Mouse (Mus musculus) CD8-positive naive resting alpha-beta T cell, adult 2 months (primary cell): ENCODE measurements around the gene Tatdn3.

Source experiments
- DNase-seq, 2 experiments: peaks; one replicate each; pipeline ENCODE4 v3.0.0; 2022; ENCODE audit warnings: low read depth in 2 of 2, low spot score in 2 of 2

The Tatdn3 gene

DNA sequence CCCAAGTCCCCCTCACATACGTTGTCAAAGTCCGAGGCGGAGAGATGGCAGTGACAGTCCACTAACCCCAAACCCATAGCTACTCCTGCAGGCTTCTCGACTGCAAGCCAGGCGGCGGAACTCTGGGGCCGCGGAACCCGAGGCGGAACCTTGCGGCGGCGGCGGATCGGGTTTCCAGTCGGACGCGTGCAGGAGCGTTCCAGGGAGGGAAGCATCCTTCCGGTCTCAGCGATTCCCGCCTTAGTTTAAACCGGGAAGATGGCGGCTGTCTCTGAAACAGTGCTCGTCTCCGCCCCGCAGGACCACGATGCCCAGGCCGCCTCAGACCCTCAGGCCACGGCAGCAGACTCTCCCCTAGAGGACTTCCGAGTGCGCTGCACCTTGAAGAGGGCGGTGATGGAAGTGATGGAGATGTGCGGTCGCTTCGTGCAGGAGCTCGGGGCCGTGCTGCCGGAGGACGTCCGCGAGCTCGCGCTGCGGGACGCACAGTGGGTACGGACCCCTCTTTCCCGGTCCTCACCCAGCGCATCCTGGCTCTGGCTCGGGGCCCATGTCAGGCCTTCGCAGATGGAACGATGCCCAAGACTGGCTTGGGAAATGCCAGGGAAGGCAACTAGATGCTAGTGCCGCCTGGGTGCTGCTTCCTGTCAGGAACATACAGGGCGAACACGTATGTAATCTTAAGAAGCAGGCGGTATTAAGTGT is at the start of gene Tatdn3, which contains the start of gene Nsl1:
Gene Tatdn3 (minus strand): TSS at position 152 of the 705 bp plus-strand sequence.
Gene Nsl1 (plus strand): TSS at position 232 of the 705 bp plus-strand sequence.
- peak; percentile 89 to 92 for DNase-seq

GRCm38 (mm10) chr1:191111146-191111545 is 48.4 kb upstream of the Tatdn3 start:
- no peak for DNase-seq

DNA sequence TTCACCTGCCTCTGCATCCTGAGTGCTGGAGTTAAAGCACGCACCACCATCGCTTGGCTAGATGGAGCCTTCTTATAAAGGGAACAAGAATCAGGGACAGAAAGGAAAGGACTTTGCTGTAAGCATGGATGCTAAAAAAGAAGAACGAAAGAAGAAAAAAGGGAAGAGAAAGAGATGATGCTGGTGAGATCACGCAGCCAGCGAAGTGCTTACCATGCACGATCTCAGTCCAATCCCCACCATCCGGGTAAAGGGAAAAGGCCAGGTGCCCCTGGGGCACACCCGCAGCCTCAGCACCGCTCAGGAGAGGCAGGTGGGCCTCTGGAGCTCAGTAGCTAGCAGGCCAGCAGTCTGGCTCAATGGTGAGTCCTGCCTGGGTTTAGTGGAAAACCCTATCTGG is 47.2 kb upstream of the Tatdn3 start:
- no peak for DNase-seq

DNA sequence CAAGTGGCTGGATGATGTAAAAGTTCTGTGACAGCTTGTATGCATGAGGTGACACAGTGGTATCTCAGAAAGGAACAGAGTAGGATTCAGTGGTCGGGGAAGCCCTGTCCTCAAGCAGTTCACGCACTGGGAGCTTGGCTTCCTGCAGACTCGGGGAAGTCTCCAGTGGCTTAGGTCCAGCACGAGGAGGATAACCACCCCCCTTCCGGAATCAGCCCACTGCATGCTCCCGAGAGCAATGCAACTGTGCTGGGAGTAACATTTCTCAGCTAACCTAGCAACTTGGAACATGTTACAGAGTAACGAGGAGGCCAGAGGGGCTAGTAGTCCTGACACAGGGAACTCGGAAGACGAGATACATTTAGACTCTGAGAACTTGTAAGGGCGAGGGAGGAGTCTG is 44.6 kb upstream of the Tatdn3 start:
- DNase-seq: no peak

- DNase-seq: no peak
Measured at GRCm38 (mm10) chr1:191105246-191105645, 42.5 kb upstream of the Tatdn3 start.

GRCm38 (mm10) chr1:191102730-191103370 is 40.1 kb upstream of the Tatdn3 start:
- DNase-seq: no peak

DNA sequence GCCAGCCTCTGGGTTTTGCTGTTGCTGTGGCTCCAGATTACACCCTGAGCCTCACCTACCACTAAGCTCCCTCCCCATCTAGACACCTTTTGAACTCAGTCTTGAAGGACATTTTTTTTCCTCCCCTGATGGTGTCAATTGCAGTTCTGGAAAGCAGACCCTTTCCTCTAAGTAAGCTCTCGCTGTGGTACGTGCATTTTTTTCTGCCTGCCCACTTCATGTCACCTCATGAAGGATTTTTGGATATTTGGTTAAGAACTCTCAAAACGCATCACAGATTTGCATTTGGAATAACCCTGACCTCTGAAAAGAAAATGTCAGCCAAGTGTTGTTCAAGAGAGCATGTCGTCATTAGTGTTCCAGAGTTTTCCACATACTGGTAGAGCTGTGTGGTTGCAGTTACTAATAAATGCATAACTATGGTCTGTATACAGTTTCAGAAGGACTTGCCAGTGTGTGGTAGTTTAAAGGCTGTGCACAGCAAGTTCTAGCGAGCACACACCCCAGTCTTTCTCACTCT is 37.1 kb upstream of the Tatdn3 start:
- no peak for DNase-seq

GRCm38 (mm10) chr1:191099114-191099513 is 36.4 kb upstream of the Tatdn3 start:
- no peak for DNase-seq

DNA sequence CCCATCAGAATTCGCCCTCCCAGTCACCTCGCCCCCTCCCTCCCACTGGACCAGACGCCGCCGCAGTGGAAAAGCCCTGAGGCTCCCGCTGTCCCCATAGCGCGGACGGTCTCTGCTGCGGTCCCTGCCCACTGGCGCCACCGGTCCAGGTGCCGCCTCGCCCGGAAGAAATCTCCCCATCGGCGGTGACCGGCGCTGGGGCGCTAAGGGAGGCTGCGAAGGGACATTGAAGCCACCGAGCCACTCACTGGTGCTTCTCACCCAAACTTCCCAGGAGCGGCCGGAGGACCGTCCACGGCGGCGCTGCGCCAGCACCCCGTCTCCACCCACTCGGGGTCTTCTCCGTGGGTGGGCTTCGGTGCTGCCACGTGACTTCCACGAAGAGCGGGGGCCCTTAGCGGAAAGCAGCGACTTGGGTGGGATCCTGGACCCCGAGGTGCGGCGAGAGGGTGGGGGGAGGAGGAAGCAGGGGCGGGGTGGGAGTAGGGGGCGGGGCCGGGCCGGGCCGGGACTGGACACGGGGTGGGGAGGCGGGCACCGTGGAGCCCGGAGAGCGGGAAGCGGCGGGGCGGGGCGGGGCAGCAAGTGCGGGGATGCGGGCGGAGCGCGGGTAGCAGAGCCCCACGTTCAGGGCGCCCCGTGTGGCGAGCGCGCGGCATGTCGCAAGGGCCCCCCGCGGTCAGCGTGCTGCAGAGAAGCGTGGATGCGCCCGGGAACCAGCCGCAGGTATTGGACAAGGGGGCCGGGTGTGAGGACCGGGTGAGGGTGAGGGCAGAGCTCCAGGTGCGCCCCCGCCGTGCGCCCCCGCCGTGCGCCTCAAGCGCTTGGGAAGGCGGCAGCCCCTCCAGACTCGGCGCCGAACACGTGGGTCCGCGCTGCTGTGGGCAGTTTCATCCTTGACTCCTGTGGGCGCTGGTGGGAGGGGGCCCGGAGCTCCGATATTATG is 35.3 kb upstream of the Tatdn3 start, which contains the start of gene Batf3:
Gene Batf3 (plus strand): TSS at position 46 of the 946 bp plus-strand sequence.
- peak in 1 of 2 experiments; percentile 12 for DNase-seq

- no peak for DNase-seq
Measured at GRCm38 (mm10) chr1:191096871-191097681, 34.3 kb upstream of the Tatdn3 start.

DNA sequence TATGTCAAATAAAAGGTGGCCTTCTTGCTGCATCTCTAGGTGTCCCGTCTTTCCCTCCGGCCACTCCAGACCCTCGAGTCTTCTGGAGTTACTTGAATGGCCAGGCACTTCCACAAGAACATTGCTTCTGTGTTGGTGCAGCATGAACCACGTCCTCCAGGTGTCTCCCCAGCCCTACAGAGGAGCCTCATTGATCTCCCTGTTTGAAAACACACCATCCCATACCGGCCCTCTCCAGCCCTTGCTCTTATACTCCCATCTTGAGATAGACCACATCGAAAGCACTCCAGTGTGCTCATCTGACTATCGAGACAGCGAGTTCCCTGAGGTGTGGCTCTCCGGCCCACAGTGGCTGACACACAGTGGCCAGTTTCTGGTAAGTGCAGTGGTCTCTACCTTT is 32.3 kb upstream of the Tatdn3 start:
- no peak for DNase-seq

- DNase-seq: no peak
Measured at GRCm38 (mm10) chr1:191093578-191093977, 30.8 kb upstream of the Tatdn3 start.

- no peak for DNase-seq
Measured at GRCm38 (mm10) chr1:191092050-191092449, 29.3 kb upstream of the Tatdn3 start.

DNA sequence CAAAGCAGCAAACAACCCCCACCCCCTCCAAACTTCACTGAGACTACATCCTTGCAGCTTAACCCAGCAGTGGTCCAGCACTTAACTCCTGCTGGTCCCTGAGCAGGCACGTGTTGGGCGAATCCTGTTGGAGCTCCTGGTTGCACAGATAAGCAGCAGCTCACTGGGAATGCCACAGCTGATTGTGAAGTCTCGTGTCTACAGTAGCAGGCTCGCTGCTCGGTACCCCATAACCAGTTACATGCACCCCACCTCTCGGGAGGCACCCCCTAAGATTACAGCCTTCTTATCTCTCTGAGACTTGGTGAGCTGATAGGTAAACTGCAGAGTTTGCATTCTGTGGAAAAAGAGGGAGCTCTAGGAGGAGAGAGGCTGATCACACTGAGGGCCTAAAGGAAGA is 26.6 kb upstream of the Tatdn3 start:
- no peak for DNase-seq

- DNase-seq: no peak
Measured at GRCm38 (mm10) chr1:191087955-191088354, 25.2 kb upstream of the Tatdn3 start.

GRCm38 (mm10) chr1:191086960-191087359 is 24.2 kb upstream of the Tatdn3 start:
- no peak for DNase-seq

GRCm38 (mm10) chr1:191086304-191086878 is 23.7 kb upstream of the Tatdn3 start:
- no peak for DNase-seq

GRCm38 (mm10) chr1:191085597-191085996 is 22.9 kb upstream of the Tatdn3 start:
- no peak for DNase-seq

DNA sequence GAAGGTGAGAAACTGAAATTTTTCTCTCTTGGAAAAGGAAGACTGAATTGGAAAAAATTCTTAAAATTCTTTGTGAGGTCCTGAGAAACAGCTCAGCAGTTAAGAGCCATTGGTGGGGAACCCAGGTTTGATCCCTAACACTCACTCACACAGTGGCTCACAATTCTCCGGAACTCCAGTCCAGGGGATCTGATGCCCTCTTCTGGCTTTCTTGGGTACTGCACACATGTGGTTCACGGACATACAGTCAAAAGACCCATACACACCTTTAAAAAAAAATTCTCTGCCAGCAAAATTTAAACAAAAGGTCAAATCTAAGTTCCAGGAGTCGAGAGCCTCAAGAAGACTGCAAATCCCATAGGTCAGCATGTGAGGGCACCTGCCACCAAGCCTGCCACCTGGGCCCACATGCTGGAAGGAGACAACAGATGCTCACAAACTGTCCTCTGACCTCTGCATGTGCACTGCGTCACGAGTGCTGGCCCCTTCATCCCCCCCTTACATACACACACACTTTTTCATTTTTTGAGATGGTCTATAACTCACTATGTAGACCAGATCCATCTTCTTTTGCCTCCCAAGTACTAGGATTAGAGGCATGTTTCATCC is 22.3 kb upstream of the Tatdn3 start:
- peak; percentile 35 to 52 for DNase-seq

DNA sequence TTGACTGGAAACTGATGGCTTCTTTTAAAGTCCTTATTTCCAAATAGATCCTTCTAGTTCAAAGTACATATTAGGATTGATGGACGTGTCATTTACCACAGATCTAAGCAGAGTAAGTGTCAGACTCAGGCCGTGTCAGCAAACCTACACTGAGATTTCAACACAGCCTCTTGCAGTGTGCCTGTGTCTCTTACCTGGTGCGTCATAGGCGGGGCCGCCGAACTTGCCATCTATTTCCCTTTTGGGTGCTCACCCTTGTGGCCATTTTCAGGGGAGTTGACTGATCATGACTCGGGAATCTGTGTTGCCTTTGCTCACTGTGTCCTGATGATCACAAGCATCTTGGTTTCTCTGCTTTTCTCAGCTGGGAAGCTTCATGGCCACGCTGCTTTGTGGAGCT is 20.5 kb upstream of the Tatdn3 start:
- DNase-seq: no peak
